Mouse (Mus musculus) embryonic facial prominence, embryonic 11.5 days (tissue): ENCODE measurements around the gene D3Ertd254e. TPM values are rescaled to one million over a fixed set of nuclear protein-coding genes. Genes with fewer than 3 reads are reported as not detected.

Experiments used
- ATAC-seq: fragments of 200-750 bp; cut with Nextera tagmentation; replicated peaks from 2 replicates; pipeline ENCODE4 v1.8.0; 2017; ENCODE audit warnings: low read depth; ENCODE audit not compliant: insufficient number of reproducible peaks, low FRiP score, low TSS enrichment
- DNase-seq: peaks from one replicate; pipeline ENCODE4 v3.0.0-alpha.2; 2015; ENCODE audit warnings: low spot score
- H3K27ac ChIP-seq: fragments of 300-500 bp; sonication (generic); replicated peaks from 2 replicates; pipeline ENCODE4 v1.5.1; 2014; ENCODE audit warnings: mild to moderate bottlenecking, low read depth, low read length, control low read depth
- H3K27me3 ChIP-seq: fragments of 300-500 bp; sonication (generic); 2 replicates; pipeline ENCODE4 v1.6.1; 2014; ENCODE audit warnings: mild to moderate bottlenecking, low read length, moderate library complexity, mixed read lengths; ENCODE audit not compliant: control insufficient read depth, insufficient read depth
- H3K36me3 ChIP-seq: fragments of 300-500 bp; sonication (generic); replicated peaks from 2 replicates; pipeline ENCODE4 v1.6.1; 2014; ENCODE audit warnings: low read depth, mild to moderate bottlenecking, low read length, moderate library complexity, mixed read lengths; ENCODE audit not compliant: control insufficient read depth, insufficient read depth
- H3K4me1 ChIP-seq: fragments of 300-500 bp; sonication (generic); 2 replicates; pipeline ENCODE4 v1.6.1; 2014; ENCODE audit warnings: low read length, mixed read lengths; ENCODE audit not compliant: control insufficient read depth, insufficient read depth
- H3K4me2 ChIP-seq: fragments of 300-500 bp; sonication (generic); 2 replicates; pipeline ENCODE4 v1.6.1; 2014; ENCODE audit warnings: low read depth, mild to moderate bottlenecking, control low read depth, low read length, moderate library complexity
- H3K4me3 ChIP-seq: fragments of 300-500 bp; sonication (generic); 2 replicates; pipeline ENCODE4 v1.5.1; 2014; ENCODE audit warnings: low read depth, low read length, control low read depth
- H3K9ac ChIP-seq: fragments of 300-500 bp; sonication (generic); replicated peaks from 2 replicates; pipeline ENCODE4 v1.6.1; 2014; ENCODE audit warnings: mild to moderate bottlenecking, control low read depth, low read length
- H3K9me3 ChIP-seq: fragments of 300-500 bp; sonication (generic); replicated peaks from 2 replicates; pipeline ENCODE4 v1.6.1; 2016; ENCODE audit warnings: mild to moderate bottlenecking, low read length, inconsistent platforms, mixed read lengths; ENCODE audit not compliant: control insufficient read depth
- WGBS: fragments of 180-500 bp; shearing (Covaris S2); extraction: QIAGEN DNeasy Blood & Tissue Kit; methylation state at CpG from one replicate; pipeline ENCODE4 v1.1.7; 2014; 5-methylcytosine and 5-hydroxymethylcytosine counted together
- polyA plus RNA-seq: library from polyadenylated mRNA; unstranded; fragments of >200 nt; fragmentation: Nextera tagmentation; extraction: Ambion mirVana; gene quantifications from 2 replicates; pipeline ENCODE4 v1.2.1, GENCODE M21; 2014

D3Ertd254e gene
- polyA plus RNA-seq, 1 experiment from 2014 or later = 10.2 TPM

GRCm38 (mm10) chr3:36189243-36189642 is 38.4 kb downstream of the D3Ertd254e start:
- no peaks in the 10 kb centered on the region for H3K4me1 ChIP-seq
- H3K4me2 ChIP-seq = no peak overlapping the region
- ATAC-seq (no peak), DNase-seq (no peak)
- H3K27me3 ChIP-seq = no peaks in the 10 kb centered on the region
- no peaks in the 10 kb centered on the region for H3K9me3 ChIP-seq
- H3K27ac ChIP-seq = no peak overlapping the region
- WGBS = 90% methylated on average over 8 of the region's 8 CpGs
- no peaks in the 10 kb centered on the region for H3K36me3 ChIP-seq
- no peak overlapping the region for H3K4me3 ChIP-seq
- H3K9ac ChIP-seq = no peak overlapping the region

GRCm38 (mm10) chr3:36201098-36201497 is 50.3 kb downstream of the D3Ertd254e start:
- H3K9me3 ChIP-seq = no peaks in the 10 kb centered on the region
- DNase-seq (no peak), ATAC-seq (no peak)
- H3K27me3 ChIP-seq = no peaks in the 10 kb centered on the region
- H3K4me3 ChIP-seq = no peak overlapping the region
- no peaks in the 10 kb centered on the region for H3K36me3 ChIP-seq
- H3K4me1 ChIP-seq = no peaks in the 10 kb centered on the region
- no peak overlapping the region for H3K27ac ChIP-seq
- H3K9ac ChIP-seq = no peak overlapping the region
- no peak overlapping the region for H3K4me2 ChIP-seq
- WGBS = 73% methylated on average over 5 of the region's 5 CpGs

- no peak for ATAC-seq
These were observed 52.1 kb downstream of the D3Ertd254e start for GRCm38 (mm10) chr3:36202932-36203331.

GRCm38 (mm10) chr3:36207520-36208264 is 56.9 kb downstream of the D3Ertd254e start:
- H3K4me2 ChIP-seq = no peak overlapping the region
- H3K9ac ChIP-seq = no peak overlapping the region
- no peaks in the 10 kb centered on the region for H3K4me1 ChIP-seq
- H3K4me3 ChIP-seq = no peak overlapping the region
- H3K27me3 ChIP-seq = no peaks in the 10 kb centered on the region
- H3K36me3 ChIP-seq = no peaks in the 10 kb centered on the region
- 75% methylated on average over 19 of the region's 19 CpGs for WGBS
- H3K27ac ChIP-seq = no peak overlapping the region
- DNase-seq (no peak), ATAC-seq (no peak)
- H3K9me3 ChIP-seq = no peaks in the 10 kb centered on the region

More at GRCm38 (mm10) chr3:36202932-36203331, 52.1 kb downstream of the D3Ertd254e start:
- no peaks in the 10 kb centered on the region for H3K27me3 ChIP-seq
- H3K4me2 ChIP-seq = no peak overlapping the region
- H3K9me3 ChIP-seq = no peaks in the 10 kb centered on the region
- no peaks in the 10 kb centered on the region for H3K36me3 ChIP-seq
- no peak overlapping the region for H3K27ac ChIP-seq
- H3K4me3 ChIP-seq = no peak overlapping the region
- 86% methylated on average over 7 of the region's 7 CpGs for WGBS
- no peak for DNase-seq
- no peak overlapping the region for H3K9ac ChIP-seq
- H3K4me1 ChIP-seq = no peaks in the 10 kb centered on the region

- ATAC-seq (no peak), DNase-seq (peak; percentile 71)
- Histone ChIP-seq H3K9ac (no peak overlapping the region), H3K27me3 (no peaks in the 10 kb centered on the region), H3K9me3 (no peaks in the 10 kb centered on the region), H3K4me3 (no peak overlapping the region), H3K36me3 (no peaks in the 10 kb centered on the region), H3K4me2 (no peak overlapping the region), H3K4me1 (no peaks in the 10 kb centered on the region), H3K27ac (no peak overlapping the region)
- 64% methylated on average over 11 of the region's 11 CpGs for WGBS
These were observed 59.1 kb downstream of the D3Ertd254e start for GRCm38 (mm10) chr3:36209776-36210555.

GRCm38 (mm10) chr3:36210939-36211338 is 60.1 kb downstream of the D3Ertd254e start:
- ATAC-seq = no peak
- Histone ChIP-seq H3K4me1 (no peaks in the 10 kb centered on the region), H3K36me3 (no peaks in the 10 kb centered on the region), H3K4me3 (no peak overlapping the region), H3K4me2 (no peak overlapping the region), H3K27ac (no peak overlapping the region), H3K9me3 (no peaks in the 10 kb centered on the region), H3K9ac (no peak overlapping the region), H3K27me3 (no peaks in the 10 kb centered on the region)
- DNase-seq = no peak
- WGBS = 71% methylated on average over 2 of the region's 2 CpGs

- Histone ChIP-seq H3K4me2 (no peak overlapping the region), H3K4me1 (no peaks in the 10 kb centered on the region), H3K36me3 (no peaks in the 10 kb centered on the region), H3K9ac (no peak overlapping the region), H3K4me3 (no peak overlapping the region), H3K27ac (no peak overlapping the region), H3K27me3 (no peaks in the 10 kb centered on the region), H3K9me3 (no peaks in the 10 kb centered on the region)
- DNase-seq = no peak
- ATAC-seq = no peak
- 82% methylated on average over 4 of the region's 4 CpGs for WGBS
These were observed 61.9 kb downstream of the D3Ertd254e start for GRCm38 (mm10) chr3:36212758-36213157.
